Mouse (Mus musculus): ENCODE data around the gene Draxin. TPM values are rescaled to one million over a fixed set of nuclear protein-coding genes. Genes with fewer than 3 reads are reported as not detected.

Draxin gene
- total and polyA plus RNA-seq, 2 experiments, result not detected

- Histone ChIP-seq H3K36me3 (ENCODE audit: control insufficient read depth, insufficient read depth, low read length) (no peaks in the 10 kb centered on the region), H3K4me3 (ENCODE audit: insufficient read depth, low read depth, low read length) (no peak overlapping the region), H3K27ac (replicated peaks; ENCODE audit: insufficient read depth, low read depth, low read length) (no peak overlapping the region), H3K27me3 (ENCODE audit: control insufficient read depth, insufficient read depth, low read length) (no peaks in the 10 kb centered on the region), H3K9ac (ENCODE audit: low read depth, low read length) (no peak overlapping the region), H3K4me1 (ENCODE audit: control insufficient read depth, insufficient read depth, low read length) (no peaks in the 10 kb centered on the region), H3K79me2 (ENCODE audit: control insufficient read depth, insufficient read depth, low read length) (no peaks in the 10 kb centered on the region)
- 85% methylated on average over 11 of the region's 11 CpGs for WGBS
- TF ChIP-seq CTCF (IDR thresholded peaks at IDR 0.05; ENCODE audit: low read depth, low read length), result no peak
- TF ChIP-seq POLR2A (IDR thresholded peaks at IDR 0.05; ENCODE audit: extremely low read depth, insufficient read depth, low read length), result no peak
- no peak for DNase-seq (ENCODE audit: extremely low read depth, low read depth, low spot score)
These were observed 37.8 kb downstream of the Draxin start for GRCm38 (mm10) chr4:148092551-148093271.

DNA sequence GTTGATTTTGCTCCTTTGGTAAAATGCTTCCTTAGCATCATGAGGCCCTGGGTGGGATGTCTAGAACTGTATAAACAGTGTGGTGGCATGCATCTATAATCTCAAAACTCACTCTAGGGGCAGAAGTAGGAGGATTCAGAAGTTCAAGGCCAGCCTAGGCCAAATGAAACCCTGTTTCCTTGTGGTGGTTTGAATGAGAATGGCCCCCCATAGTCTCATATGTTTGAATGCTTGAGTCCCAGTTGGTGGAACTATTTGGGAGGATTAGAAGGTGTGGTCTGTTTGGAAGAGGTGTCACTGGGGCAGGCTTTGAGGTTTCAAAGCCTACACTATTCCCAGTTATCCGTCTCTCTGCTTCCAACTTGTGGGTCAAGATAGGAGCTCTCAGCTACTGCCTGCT, 39.3 kb downstream of the Draxin start:
- H3K4me1 ChIP-seq (ENCODE audit: control insufficient read depth, insufficient read depth, low read length), result no peaks in the 10 kb centered on the region
- TF ChIP-seq POLR2A (IDR thresholded peaks at IDR 0.05; ENCODE audit: extremely low read depth, insufficient read depth, low read length), result no peak
- no peak for TF ChIP-seq CTCF (IDR thresholded peaks at IDR 0.05; ENCODE audit: low read depth, low read length)
- no peaks in the 10 kb centered on the region for H3K79me2 ChIP-seq (ENCODE audit: control insufficient read depth, insufficient read depth, low read length)
- H3K4me3 ChIP-seq (ENCODE audit: insufficient read depth, low read depth, low read length), result no peak overlapping the region
- no peak overlapping the region for H3K27ac ChIP-seq (replicated peaks; ENCODE audit: insufficient read depth, low read depth, low read length)
- H3K36me3 ChIP-seq (ENCODE audit: control insufficient read depth, insufficient read depth, low read length), result no peaks in the 10 kb centered on the region
- WGBS, result 89% methylated on average over 1 of the region's 1 CpGs
- no peak overlapping the region for H3K9ac ChIP-seq (ENCODE audit: low read depth, low read length)
- H3K27me3 ChIP-seq (ENCODE audit: control insufficient read depth, insufficient read depth, low read length), result no peaks in the 10 kb centered on the region
- no peak for DNase-seq (ENCODE audit: extremely low read depth, low read depth, low spot score)

DNA sequence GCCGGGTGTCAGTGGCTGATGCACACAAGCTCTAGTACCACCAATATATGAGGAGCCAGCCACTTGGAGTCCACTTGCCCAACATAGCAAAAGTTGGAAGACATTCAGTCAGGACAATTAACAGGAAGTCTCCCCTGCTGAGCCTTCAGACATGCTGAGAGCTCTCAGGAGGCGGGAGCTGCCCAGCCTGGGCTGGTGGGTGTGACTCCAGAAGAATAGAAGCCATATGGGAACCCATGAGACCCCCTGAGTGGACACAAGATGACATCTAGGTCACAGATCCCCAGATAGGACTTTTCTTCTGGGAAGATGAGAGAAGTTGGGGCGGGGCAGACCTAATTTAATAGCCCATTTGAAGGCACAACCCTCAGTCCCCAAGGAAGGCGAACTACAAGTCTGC, 41.3 kb downstream of the Draxin start:
- no peak overlapping the region for H3K9ac ChIP-seq (ENCODE audit: low read depth, low read length)
- no peaks in the 10 kb centered on the region for H3K36me3 ChIP-seq (ENCODE audit: control insufficient read depth, insufficient read depth, low read length)
- H3K79me2 ChIP-seq (ENCODE audit: control insufficient read depth, insufficient read depth, low read length), result no peaks in the 10 kb centered on the region
- DNase-seq (ENCODE audit: extremely low read depth, low read depth, low spot score), result no peak
- no peak for TF ChIP-seq CTCF (IDR thresholded peaks at IDR 0.05; ENCODE audit: low read depth, low read length)
- no peak overlapping the region for H3K4me3 ChIP-seq (ENCODE audit: insufficient read depth, low read depth, low read length)
- WGBS, result 87% methylated on average over 4 of the region's 4 CpGs
- no peaks in the 10 kb centered on the region for H3K27me3 ChIP-seq (ENCODE audit: control insufficient read depth, insufficient read depth, low read length)
- H3K4me1 ChIP-seq (ENCODE audit: control insufficient read depth, insufficient read depth, low read length), result no peaks in the 10 kb centered on the region
- H3K27ac ChIP-seq (replicated peaks; ENCODE audit: insufficient read depth, low read depth, low read length), result no peak overlapping the region

DNA sequence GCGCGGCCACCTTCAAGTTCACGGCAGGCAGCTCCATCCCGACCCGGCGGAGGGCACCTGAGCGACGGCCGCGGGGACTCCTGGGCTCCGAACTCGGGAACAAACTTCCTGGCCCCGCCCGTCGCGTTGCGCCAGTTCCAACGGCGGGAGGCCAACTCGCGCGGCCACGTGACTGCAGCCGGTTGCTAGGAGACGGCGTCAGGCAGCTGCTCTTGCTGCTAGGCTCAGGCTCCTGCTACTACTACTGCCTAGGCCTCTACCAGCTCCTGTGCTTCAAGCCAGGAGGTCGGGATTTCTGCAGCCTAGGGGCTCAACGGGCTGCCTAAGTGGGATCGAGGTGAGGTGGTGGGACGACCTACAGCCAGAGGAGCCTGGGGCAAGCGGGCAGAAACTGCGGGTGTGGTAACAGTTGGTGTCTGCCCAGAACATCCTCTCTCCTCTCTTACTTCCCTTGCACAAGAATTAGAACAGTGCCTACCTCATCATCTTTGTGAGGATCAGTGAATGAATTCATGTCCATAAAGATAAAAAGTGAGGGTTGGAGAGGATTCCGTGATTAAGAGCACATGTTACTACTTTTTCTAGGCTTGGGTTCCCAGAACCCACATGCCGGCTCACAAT, 42.5 kb downstream of the Draxin start, which contains the start of gene Agtrap:
TSS of gene Agtrap (minus strand) at position 125 of the 621 bp plus-strand sequence.
- no peaks in the 10 kb centered on the region for H3K36me3 ChIP-seq (ENCODE audit: control insufficient read depth, insufficient read depth, low read length)
- peak; percentile 70 for DNase-seq (ENCODE audit: extremely low read depth, low read depth, low spot score)
- TF ChIP-seq POLR2A (IDR thresholded peaks at IDR 0.05; ENCODE audit: extremely low read depth, insufficient read depth, low read length), result no peak
- no peak for TF ChIP-seq CTCF (IDR thresholded peaks at IDR 0.05; ENCODE audit: low read depth, low read length)
- 10% methylated on average over 34 of the region's 34 CpGs for WGBS
- H3K9ac ChIP-seq (ENCODE audit: low read depth, low read length), result peak within 1 kb of the TSS; percentile 78
- H3K79me2 ChIP-seq (ENCODE audit: control insufficient read depth, insufficient read depth, low read length), result no peaks in the 10 kb centered on the region
- H3K4me1 ChIP-seq (ENCODE audit: control insufficient read depth, insufficient read depth, low read length), result no peaks in the 10 kb centered on the region
- H3K27me3 ChIP-seq (ENCODE audit: control insufficient read depth, insufficient read depth, low read length), result no peaks in the 10 kb centered on the region
- H3K27ac ChIP-seq (replicated peaks; ENCODE audit: insufficient read depth, low read depth, low read length), result peak within 1 kb of the TSS; percentile 43
- H3K4me3 ChIP-seq (ENCODE audit: insufficient read depth, low read depth, low read length), result peak within 1 kb of the TSS; percentile 71

DNA sequence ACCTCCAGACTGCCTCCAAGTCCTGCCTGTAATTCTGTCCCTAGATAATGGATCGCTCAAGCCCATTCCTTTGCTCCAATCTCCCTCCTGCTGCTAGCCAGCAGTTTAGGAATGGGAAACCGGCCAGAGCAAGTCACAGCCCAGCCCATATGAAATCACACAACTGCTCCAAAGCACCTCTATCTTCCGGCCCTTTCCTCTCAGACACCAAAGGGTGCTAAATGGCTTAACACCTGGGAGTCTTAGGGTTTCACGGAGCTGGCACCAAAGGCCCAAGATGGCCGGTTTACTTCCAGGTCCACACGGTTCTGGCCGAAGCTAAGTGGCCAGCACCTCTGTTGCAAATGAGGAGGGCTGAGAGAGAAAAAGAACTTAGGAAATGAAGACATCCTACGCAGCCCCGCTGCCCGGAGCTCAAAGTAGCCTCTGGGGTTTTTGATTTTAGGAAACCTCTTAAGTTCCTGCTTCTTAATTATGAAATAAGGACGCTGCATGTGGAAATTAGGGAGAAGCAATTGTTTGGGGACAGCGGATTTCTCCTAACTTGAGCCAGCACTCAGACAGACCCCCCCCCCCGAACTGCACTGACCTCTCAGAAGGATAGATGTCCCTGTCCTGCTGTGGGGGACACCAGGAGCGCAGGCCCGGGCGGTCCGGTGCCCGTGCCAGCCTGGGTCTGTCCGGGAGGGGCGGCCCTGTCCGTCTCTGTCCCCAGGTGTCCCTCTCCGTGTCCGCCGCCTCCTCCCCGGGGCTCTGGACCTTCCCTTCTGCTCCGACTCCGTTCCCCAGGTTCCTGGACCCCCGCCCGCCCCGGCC, 43.2 kb downstream of the Draxin start:
- H3K79me2 ChIP-seq (ENCODE audit: control insufficient read depth, insufficient read depth, low read length), result no peaks in the 10 kb centered on the region
- peak overlapping the region; percentile 78 for H3K9ac ChIP-seq (ENCODE audit: low read depth, low read length)
- H3K27me3 ChIP-seq (ENCODE audit: control insufficient read depth, insufficient read depth, low read length), result no peaks in the 10 kb centered on the region
- WGBS, result 30% methylated on average over 30 of the region's 30 CpGs
- peak overlapping the region; percentile 71 for H3K4me3 ChIP-seq (ENCODE audit: insufficient read depth, low read depth, low read length)
- no peak for DNase-seq (ENCODE audit: extremely low read depth, low read depth, low spot score)
- peak overlapping the region; percentile 43 for H3K27ac ChIP-seq (replicated peaks; ENCODE audit: insufficient read depth, low read depth, low read length)
- no peaks in the 10 kb centered on the region for H3K36me3 ChIP-seq (ENCODE audit: control insufficient read depth, insufficient read depth, low read length)
- no peaks in the 10 kb centered on the region for H3K4me1 ChIP-seq (ENCODE audit: control insufficient read depth, insufficient read depth, low read length)
- TF ChIP-seq CTCF (IDR thresholded peaks at IDR 0.05; ENCODE audit: low read depth, low read length) (no peak), POLR2A (IDR thresholded peaks at IDR 0.05; ENCODE audit: extremely low read depth, insufficient read depth, low read length) (no peak)
